In the genomic region with DNA sequence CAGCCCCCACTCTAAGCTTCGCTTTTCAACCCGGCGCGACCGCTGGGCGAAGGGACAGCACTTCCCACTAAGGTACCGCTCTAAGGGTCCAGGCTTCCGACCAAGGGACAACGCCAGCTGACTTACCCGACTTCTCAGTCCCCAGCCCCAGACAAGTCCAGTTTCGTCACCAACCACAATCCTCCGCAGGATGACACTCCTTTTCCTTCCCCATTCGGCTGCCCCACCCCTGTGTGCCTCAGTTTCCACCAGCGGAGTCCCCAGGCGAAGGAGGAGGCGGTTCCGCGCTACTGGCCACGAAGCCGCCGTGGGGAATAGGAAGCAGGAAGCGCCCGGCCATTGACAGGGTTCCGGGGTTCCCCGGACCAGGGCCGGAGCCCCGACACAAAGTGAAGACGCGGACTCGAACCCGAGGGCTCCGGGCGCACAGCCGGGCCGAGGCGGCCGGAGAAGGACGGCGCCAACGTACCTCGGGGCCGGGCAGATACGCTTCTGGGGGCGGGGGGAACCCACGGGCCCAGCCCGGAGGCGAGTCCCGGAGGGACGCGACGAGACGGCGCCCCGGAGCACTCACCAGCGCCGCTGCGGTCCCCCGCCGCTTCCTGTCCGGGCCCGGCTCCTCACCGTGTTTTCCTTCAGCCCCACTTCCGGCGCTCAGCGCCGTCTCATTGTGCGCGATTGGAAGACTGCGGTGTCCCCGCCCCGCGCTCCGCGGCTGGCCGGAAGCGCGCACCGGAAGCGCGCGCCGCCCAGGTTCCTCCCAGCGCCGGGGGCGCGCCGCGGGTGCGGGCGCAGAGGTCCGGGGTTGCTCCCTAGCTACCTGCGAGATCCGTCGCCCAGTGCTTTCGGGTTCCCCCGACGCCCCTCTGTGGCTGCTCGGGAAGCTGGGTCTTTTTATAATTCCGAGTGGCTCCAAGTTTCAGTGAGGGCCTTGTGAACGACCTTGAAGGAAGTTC, we compare ENCODE assay signal across 8 mouse cellular contexts. TPM values are rescaled to one million over a fixed set of nuclear protein-coding genes. Genes with fewer than 3 reads are reported as not detected.
DNase-seq lines count a peak whose midpoint lies in the region; ATAC-seq and TF ChIP-seq lines count a peak whose summit lies in the region.

A gene (minus strand): TSS at position 641 of the 956 bp plus-strand sequence.

- H3K4me1 ChIP-seq in forebrain, embryonic 15.5 days: peaks cover 39% of the 10 kb centered on the region
- H3K4me1 ChIP-seq in lung, adult 2 months (ENCODE audit: control insufficient read depth, insufficient read depth, low read length): peaks cover 19% of the 10 kb centered on the region

- H3K4me2 ChIP-seq in forebrain, embryonic 15.5 days (replicated peaks): peak within 1 kb of the TSS; percentile 60

- intact Hi-C loops in heart, postnatal 25 days (cut with DNase I): loop anchor here (5.0 kb wide), 1 partner anchor 50 kb away; no protein-coding TSS in a partner anchor

- H3K9me3 ChIP-seq in forebrain, embryonic 15.5 days: no peaks in the 10 kb centered on the region

- WGBS in forebrain, embryonic 15.5 days: under 1% methylated on average over 86 of the region's 100 CpGs
- WGBS in lung, adult 2 months: under 1% methylated on average over 96 of the region's 100 CpGs

- H3K4me3 ChIP-seq in forebrain, embryonic 15.5 days: peak within 1 kb of the TSS; percentile 88
- H3K4me3 ChIP-seq in lung, adult 2 months (replicated peaks; ENCODE audit: extremely low read depth, low read depth, low read length): peak within 1 kb of the TSS; percentile 83

- TF ChIP-seq POLR2A in lung, adult 2 months (IDR thresholded peaks at IDR 0.05; ENCODE audit: borderline replicate concordance, extremely low read depth, low read depth, low read length): peak; percentile 84; the same call in 1 of the 2 replicates

- H3K9ac ChIP-seq in forebrain, embryonic 15.5 days (replicated peaks): peak within 1 kb of the TSS; percentile 88

- peak; percentile 94 for DNase-seq in ES-CJ7 (ENCODE audit: low read depth, low spot score)
- DNase-seq in cerebellum, adult 11 months: peak; percentile 90
- DNase-seq in heart, postnatal 25 days (ENCODE audit: low spot score): peak; percentile 92
- DNase-seq in layer of hippocampus, adult 18-20 months (ENCODE audit: low spot score in 2 of 2): peak; percentile 91 to 94
- DNase-seq in lung, adult 2 months: peak; percentile 87
- peak; percentile 87 to 91 for DNase-seq in thymus, adult 18-20 months

- H3K27me3 ChIP-seq in forebrain, embryonic 15.5 days: no peaks in the 10 kb centered on the region

- H3K36me3 ChIP-seq in forebrain, embryonic 15.5 days: peaks cover 3% of the 10 kb centered on the region; the same call in 1 of the 2 replicates

- peak within 1 kb of the TSS; percentile 89 for H3K27ac ChIP-seq in forebrain, embryonic 15.5 days (replicated peaks)

- ATAC-seq in forebrain, embryonic 15.5 days (replicated peaks): peak; percentile 98
- ATAC-seq in neutrophil, adult 5-6 weeks (ENCODE audit: extremely low read depth, insufficient number of reproducible peaks, low FRiP score, poor library complexity, severe bottlenecking): peak; percentile 86

- no peak for TF ChIP-seq CTCF in lung, adult 2 months (IDR thresholded peaks at IDR 0.05; ENCODE audit: insufficient read depth, low read length)

RNA-seq across cellular contexts. Expression of the gene that starts here (rescaled TPM):
- 54.9 and 58.9 TPM in 2 replicates for polyA plus RNA-seq in forebrain, embryonic 15.5 days (2015; fragmentation: Nextera tagmentation; extraction: Ambion mirVana)
- total RNA-seq in heart, postnatal 25 days (2021): 10 to 100 TPM; 41.4 to 41.9 TPM
- total RNA-seq in layer of hippocampus, adult 18-20 months (2021): 10 to 100 TPM; 55.0 to 58.0 TPM
- 20.1 and 24.5 TPM in 2 replicates for polyA plus RNA-seq in lung, adult 2 months (2012; rRNA removed)
- 389 and 433 TPM in 2 replicates for total RNA-seq in neutrophil, adult 5-6 weeks (2017)

Comparison
In these comparisons a context has a peak if more than half of its experiments do, and no peak if none do; other contexts are left out.
1. Peak in every context shown above with its lines: DNase-seq, ATAC-seq, H3K4me3 ChIP-seq and H3K27ac ChIP-seq.